Mouse (Mus musculus) intestine, postnatal 0 days (tissue): Measurements from ENCODE around the gene Ccpg1os. TPM values are rescaled to one million over a fixed set of nuclear protein-coding genes. Genes with fewer than 3 reads are reported as not detected.

Experiments
- ATAC-seq: fragments of 200-750 bp; cut with Nextera tagmentation; 2 replicates; pipeline ENCODE4 v1.8.0; 2017; ENCODE audit warnings: mild to moderate bottlenecking, moderate TSS enrichment, moderate library complexity
- H3K27ac ChIP-seq: fragments of 300-500 bp; sonication (generic); 2 replicates; pipeline ENCODE4 v1.5.1; 2014; ENCODE audit warnings: mild to moderate bottlenecking, low read depth, low read length, moderate library complexity
- H3K27me3 ChIP-seq: fragments of 300-500 bp; sonication (generic); replicated peaks from 2 replicates; pipeline ENCODE4 v1.6.1; 2014; ENCODE audit warnings: low read length, mixed read lengths; ENCODE audit not compliant: control insufficient read depth, insufficient read depth
- H3K36me3 ChIP-seq: fragments of 300-500 bp; sonication (generic); 2 replicates; pipeline ENCODE4 v1.6.1; 2014; ENCODE audit warnings: mild to moderate bottlenecking, moderate library complexity; ENCODE audit not compliant: control insufficient read depth, insufficient read depth
- H3K4me1 ChIP-seq: fragments of 300-500 bp; sonication (generic); replicated peaks from 2 replicates; pipeline ENCODE4 v1.6.1; 2014; ENCODE audit warnings: antibody characterized with exemption, low read length, mixed read lengths; ENCODE audit not compliant: control insufficient read depth, insufficient read depth
- H3K4me2 ChIP-seq: fragments of 300-500 bp; sonication (generic); replicated peaks from 2 replicates; pipeline ENCODE4 v1.6.1; 2014; ENCODE audit warnings: low read depth, mild to moderate bottlenecking, moderate library complexity
- H3K4me3 ChIP-seq: fragments of 300-500 bp; sonication (generic); 2 replicates; pipeline ENCODE4 v1.5.1; 2014; ENCODE audit warnings: low read depth, low read length
- H3K9ac ChIP-seq: fragments of 300-500 bp; sonication (generic); 2 replicates; pipeline ENCODE4 v1.6.1; 2014; ENCODE audit warnings: mild to moderate bottlenecking, low read depth, low read length
- H3K9me3 ChIP-seq: fragments of 300-500 bp; sonication (generic); 2 replicates; pipeline ENCODE4 v1.6.1; 2016; ENCODE audit warnings: mixed run types; ENCODE audit not compliant: control insufficient read depth
- CTCF ChIP-seq: sonication (generic); IDR thresholded peaks from 2 replicates; pipeline ENCODE4 v1.5.1; 2016; ENCODE audit warnings: low read depth, mild to moderate bottlenecking, control low read depth, antibody characterized with exemption, moderate library complexity
- WGBS: fragments of 180-500 bp; shearing (Covaris S2); extraction: QIAGEN DNeasy Blood & Tissue Kit; methylation state at CpG from one replicate; pipeline ENCODE4 v1.1.7; 2014; 5-methylcytosine and 5-hydroxymethylcytosine counted together
- polyA plus RNA-seq: library from polyadenylated mRNA; unstranded; fragments of >200 nt; fragmentation: Nextera tagmentation; extraction: Ambion mirVana; gene quantifications from 2 replicates; pipeline ENCODE4 v1.2.1, GENCODE M21; 2015

Gene Ccpg1os
- polyA plus RNA-seq, 1 experiment from 2014 or later = 7.7 TPM

DNA sequence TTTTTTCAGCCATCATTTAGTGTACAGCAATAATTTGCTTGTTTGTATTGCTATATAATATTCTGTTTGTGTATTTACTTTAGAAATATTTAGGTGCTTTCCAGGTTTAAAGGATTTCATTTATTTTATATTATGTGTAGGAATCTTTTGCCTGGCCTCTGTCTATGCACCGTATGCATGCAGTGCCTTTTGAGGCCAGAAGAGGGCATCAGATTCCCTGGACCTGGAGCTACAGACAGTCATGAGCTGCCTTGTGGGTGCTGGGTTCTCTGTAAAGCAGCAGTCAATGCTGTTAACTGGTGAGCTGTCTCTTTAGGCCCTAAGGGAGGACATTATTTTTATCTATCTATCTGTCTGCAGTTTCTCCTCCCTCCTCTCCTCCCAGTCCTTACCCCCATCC is 29.6 kb downstream of the Ccpg1os start:
- Histone ChIP-seq H3K4me3 (no peak overlapping the region), H3K4me2 (no peak overlapping the region), H3K27me3 (no peaks in the 10 kb centered on the region), H3K4me1 (no peaks in the 10 kb centered on the region), H3K36me3 (no peaks in the 10 kb centered on the region), H3K27ac (no peak overlapping the region), H3K9me3 (no peaks in the 10 kb centered on the region), H3K9ac (no peak overlapping the region)
- ATAC-seq = no peak
- 16% methylated on average over 1 of the region's 1 CpGs for WGBS
- TF ChIP-seq CTCF = peak; percentile 78

DNA sequence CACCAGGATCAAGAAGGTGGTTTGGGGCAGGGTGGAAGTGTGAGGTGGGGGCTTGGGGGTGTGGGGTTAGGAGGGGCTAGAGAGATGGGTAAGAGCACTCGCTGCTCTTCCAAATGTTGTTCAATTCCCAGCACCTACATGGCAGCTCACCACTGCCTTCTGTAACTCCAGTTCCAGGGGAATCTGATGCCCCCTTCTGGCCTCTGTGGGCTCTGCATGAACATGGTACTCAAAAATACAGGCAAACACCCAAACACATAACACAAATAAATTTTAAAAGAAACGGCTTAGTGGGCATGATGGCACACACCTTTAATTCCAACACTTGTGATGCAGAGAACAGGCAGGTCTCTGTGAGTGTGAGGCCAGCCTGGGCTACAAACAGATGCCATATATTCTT is 30.4 kb downstream of the Ccpg1os start:
- H3K27ac ChIP-seq = no peak overlapping the region
- no peaks in the 10 kb centered on the region for H3K9me3 ChIP-seq
- WGBS = 50% methylated on average over 2 of the region's 2 CpGs
- H3K4me3 ChIP-seq = no peak overlapping the region
- no peak for ATAC-seq
- H3K36me3 ChIP-seq = no peaks in the 10 kb centered on the region
- H3K4me2 ChIP-seq = no peak overlapping the region
- no peak overlapping the region for H3K9ac ChIP-seq
- H3K27me3 ChIP-seq = no peaks in the 10 kb centered on the region
- TF ChIP-seq CTCF = peak; percentile 62
- H3K4me1 ChIP-seq = no peaks in the 10 kb centered on the region

DNA sequence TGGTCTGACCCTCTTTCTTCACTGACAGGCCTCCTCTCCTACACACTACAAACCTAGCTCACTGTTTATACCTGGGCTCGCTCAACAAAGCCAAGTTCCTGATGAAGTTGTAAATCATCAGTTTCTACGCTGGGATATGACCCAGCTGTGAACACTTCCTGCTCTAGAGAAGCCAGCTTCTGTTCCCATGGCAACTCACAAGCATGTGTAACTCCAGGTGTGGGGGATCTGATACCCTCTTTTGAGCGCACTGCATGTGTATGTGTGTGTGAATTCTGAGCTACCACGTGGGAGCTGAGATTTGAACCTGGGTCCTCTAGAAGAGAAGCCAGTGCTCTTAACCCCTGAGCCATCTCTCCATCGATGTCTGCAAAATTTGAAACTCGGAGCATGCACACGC is 35.6 kb downstream of the Ccpg1os start:
- no peak overlapping the region for H3K9ac ChIP-seq
- H3K4me3 ChIP-seq = no peak overlapping the region
- no peak for ATAC-seq
- no peaks in the 10 kb centered on the region for H3K27me3 ChIP-seq
- no peak overlapping the region for H3K27ac ChIP-seq
- H3K4me2 ChIP-seq = no peak overlapping the region
- TF ChIP-seq CTCF = no peak
- 0 out of 2 replicates have a peak, but pooled peaks cover 3% of the 10 kb centered on the region for H3K9me3 ChIP-seq
- no peaks in the 10 kb centered on the region; the same call in 1 of the 2 replicates for H3K36me3 ChIP-seq
- WGBS = 63% methylated on average over 7 of the region's 7 CpGs
- H3K4me1 ChIP-seq = no peaks in the 10 kb centered on the region

DNA sequence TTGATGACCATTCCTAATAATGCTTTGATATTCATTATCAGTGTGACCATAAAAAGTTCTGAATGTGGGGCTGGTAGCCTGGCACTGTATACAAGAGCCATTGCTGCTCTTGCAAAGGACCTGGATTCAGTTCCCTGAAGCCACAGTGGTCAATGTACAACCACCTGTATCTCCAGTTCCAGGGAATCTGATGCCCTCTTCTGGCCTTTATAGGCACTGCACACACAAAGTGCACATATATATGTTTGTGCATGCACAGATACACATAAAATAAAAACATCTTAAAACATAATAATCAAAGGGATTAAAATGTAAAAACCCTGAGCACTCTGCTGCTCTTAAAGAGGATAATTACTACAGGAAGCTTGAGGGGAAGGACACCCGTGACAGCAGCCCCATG is 38.2 kb downstream of the Ccpg1os start:
- Histone ChIP-seq H3K9me3 (0 out of 2 replicates have a peak, but pooled peaks cover 3% of the 10 kb centered on the region), H3K9ac (no peak overlapping the region), H3K4me2 (no peak overlapping the region), H3K4me1 (no peaks in the 10 kb centered on the region), H3K27ac (no peak overlapping the region), H3K4me3 (no peak overlapping the region), H3K36me3 (no peaks in the 10 kb centered on the region; the same call in 1 of the 2 replicates), H3K27me3 (no peaks in the 10 kb centered on the region)
- 0 out of 2 replicates have a peak, but pooled peaks have one; percentile 11 for TF ChIP-seq CTCF
- WGBS = 92% methylated on average over 1 of the region's 1 CpGs
- no peak for ATAC-seq

DNA sequence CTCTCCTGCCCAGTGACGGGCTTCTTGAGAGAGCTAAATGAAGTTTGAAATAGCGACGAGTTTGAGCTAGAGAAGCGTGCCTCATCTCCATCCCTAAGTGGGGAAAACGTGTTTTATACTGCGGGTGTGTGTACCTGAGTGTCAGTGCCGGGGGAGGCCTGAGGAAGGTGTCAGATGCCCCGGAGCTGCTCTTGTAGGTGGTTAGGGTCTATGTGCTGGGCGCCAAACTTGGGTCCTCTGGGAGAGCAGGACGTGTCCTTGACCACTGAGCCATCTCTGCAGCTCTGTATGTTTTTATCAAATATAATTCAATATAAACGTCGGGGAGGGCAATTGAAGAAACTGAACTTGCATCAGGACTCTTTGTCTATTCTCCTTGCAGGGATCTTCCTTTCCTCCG is 40.9 kb downstream of the Ccpg1os start:
- H3K36me3 ChIP-seq = no peaks in the 10 kb centered on the region; the same call in 1 of the 2 replicates
- 0 out of 2 replicates have a peak, but pooled peaks cover 3% of the 10 kb centered on the region for H3K9me3 ChIP-seq
- H3K27ac ChIP-seq = no peak overlapping the region
- no peak overlapping the region for H3K4me3 ChIP-seq
- no peaks in the 10 kb centered on the region for H3K27me3 ChIP-seq
- H3K9ac ChIP-seq = no peak overlapping the region
- no peak for TF ChIP-seq CTCF
- H3K4me1 ChIP-seq = no peaks in the 10 kb centered on the region
- no peak overlapping the region for H3K4me2 ChIP-seq
- WGBS = 89% methylated on average over 13 of the region's 13 CpGs
- ATAC-seq = no peak

DNA sequence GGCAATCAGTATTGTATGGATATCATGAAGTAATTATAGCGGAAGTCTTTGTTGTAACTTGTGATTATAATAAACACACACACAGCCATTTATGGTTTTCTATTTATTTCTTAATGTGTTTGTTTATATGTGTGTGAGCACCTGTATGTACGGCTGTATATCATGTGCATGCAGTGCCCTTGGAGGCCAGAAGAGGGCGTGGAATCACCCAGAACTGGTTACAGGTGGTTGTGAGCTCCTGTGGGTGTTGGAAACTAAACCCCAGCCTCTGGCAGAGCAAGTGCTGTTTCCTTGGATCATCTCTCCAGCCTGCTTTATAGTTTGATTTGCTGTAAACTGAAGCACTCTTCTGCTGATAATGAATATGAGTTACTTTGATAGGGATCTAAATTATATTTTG is 41.8 kb downstream of the Ccpg1os start:
- ATAC-seq = no peak
- TF ChIP-seq CTCF = peak; percentile 42
- 64% methylated on average over 3 of the region's 3 CpGs for WGBS
- Histone ChIP-seq H3K4me3 (no peak overlapping the region), H3K27ac (no peak overlapping the region), H3K27me3 (no peaks in the 10 kb centered on the region), H3K4me1 (no peaks in the 10 kb centered on the region), H3K9me3 (0 out of 2 replicates have a peak, but pooled peaks cover 3% of the 10 kb centered on the region), H3K4me2 (no peak overlapping the region), H3K9ac (no peak overlapping the region), H3K36me3 (no peaks in the 10 kb centered on the region; the same call in 1 of the 2 replicates)

DNA sequence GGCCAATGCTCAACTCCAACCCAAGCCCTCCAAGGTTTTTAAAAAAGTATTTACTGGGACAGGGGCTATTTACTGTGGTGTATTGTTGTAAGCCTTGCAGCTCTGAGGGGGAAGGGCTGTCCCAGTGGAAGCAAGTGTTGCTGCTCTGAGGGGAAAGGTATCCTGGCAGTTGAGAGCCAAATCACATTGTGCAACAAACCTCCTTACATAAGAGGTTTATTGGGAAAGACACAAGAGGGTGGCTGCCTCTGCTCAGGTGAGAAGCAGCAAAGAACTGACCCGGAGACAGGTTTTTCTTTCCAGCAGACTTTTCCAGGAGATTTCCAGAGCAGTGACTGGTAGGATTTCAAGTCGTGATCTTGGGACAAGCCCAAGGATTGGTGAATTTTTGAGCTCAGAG is 48.9 kb downstream of the Ccpg1os start:
- Histone ChIP-seq H3K4me1 (no peaks in the 10 kb centered on the region), H3K4me2 (no peak overlapping the region), H3K9ac (no peak overlapping the region), H3K27me3 (no peaks in the 10 kb centered on the region), H3K27ac (no peak overlapping the region), H3K36me3 (no peaks in the 10 kb centered on the region), H3K9me3 (no peaks in the 10 kb centered on the region), H3K4me3 (no peak overlapping the region)
- no peak for ATAC-seq
- no peak for TF ChIP-seq CTCF
- WGBS = 84% methylated on average over 2 of the region's 2 CpGs
